Mouse (Mus musculus): ENCODE results near the gene Ell. TPM values are rescaled to one million over a fixed set of nuclear protein-coding genes. Genes with fewer than 3 reads are reported as not detected.

The Ell gene
- polyA plus RNA-seq, 1 experiment: 12.7 TPM

DNA sequence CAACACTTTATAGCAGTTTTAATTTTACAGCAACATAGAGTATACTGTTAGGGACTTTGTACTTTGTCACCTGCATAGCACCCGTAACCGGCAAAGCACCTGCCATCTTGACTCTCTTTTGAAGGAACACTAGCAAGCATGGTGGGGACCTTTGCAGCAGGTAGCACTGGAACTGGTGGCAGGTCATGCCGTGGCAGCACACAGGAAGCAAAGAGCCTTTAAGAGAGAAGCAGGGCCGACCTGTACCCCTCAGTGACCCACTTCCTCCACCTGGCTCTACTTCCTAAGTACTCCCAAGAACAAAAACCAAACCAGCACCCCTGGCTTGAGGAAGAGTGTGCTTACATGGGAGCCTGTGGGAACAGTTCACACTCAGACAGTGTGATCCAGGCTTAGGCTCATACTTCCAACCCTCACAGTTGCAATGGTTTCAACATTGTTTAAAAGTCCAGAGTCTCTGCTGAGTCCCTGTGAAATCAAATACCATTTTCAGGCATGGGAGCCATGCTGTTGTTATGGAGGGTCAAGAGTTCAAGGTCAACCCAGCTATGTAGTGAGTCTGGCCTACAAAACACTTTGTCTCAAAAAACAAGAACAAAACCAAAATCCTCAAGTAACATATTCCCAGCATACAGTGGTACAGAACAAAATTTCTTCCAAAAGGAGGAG lies 16.0 kb downstream of the Ell start:
- H3K79me2 ChIP-seq (ENCODE audit: control insufficient read depth, insufficient read depth): peaks cover 61% of the 10 kb centered on the region
- no peak overlapping the region for H3ac ChIP-seq (ENCODE audit: control insufficient read depth, insufficient read length)
- TF ChIP-seq E2F4 (IDR thresholded peaks at IDR 0.05; ENCODE audit: insufficient read depth): no peak
- TF ChIP-seq MYOG (IDR thresholded peaks at IDR 0.05; ENCODE audit: control insufficient read depth in 1 of 3, insufficient read depth in 1 of 3, insufficient read length in 2 of 3, low read depth in 2 of 3): no peak
- TF ChIP-seq SRF (IDR thresholded peaks at IDR 0.05; ENCODE audit: control insufficient read depth, insufficient read length, low read depth): no peak
- no peak for TF ChIP-seq REST (IDR thresholded peaks at IDR 0.05; ENCODE audit: insufficient read depth, insufficient read length)
- no peak for TF ChIP-seq TCF3 (IDR thresholded peaks at IDR 0.05; ENCODE audit: insufficient read length, low read depth)
- H3K4me2 ChIP-seq (ENCODE audit: low read depth): no peak overlapping the region
- no peaks in the 10 kb centered on the region for H3K27me3 ChIP-seq (ENCODE audit: control insufficient read depth, insufficient read depth, insufficient read length)
- H3K4me3 ChIP-seq: no peak overlapping the region
- no peaks in the 10 kb centered on the region for H3K36me3 ChIP-seq (ENCODE audit: control insufficient read depth, insufficient read depth)

DNA sequence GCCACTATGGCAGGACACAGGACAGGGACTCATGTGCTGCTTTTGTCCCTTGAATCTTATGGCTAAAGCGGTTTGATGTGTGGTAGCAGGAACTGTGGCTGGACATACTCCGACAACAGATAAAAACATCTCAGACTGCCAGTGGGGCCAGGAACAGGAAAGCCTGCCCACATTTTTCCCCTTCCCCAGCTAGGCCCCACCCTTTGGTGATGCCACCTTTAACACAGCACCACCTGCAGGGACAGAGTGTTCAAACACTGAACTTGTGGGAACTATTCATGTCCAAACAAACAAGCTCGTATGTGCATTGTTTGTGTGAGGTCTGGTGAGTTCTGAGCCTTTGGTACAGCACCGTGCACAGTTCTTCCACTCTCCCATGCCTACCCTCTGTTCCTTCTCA lies 19.1 kb downstream of the Ell start:
- no peaks in the 10 kb centered on the region for H3K27me3 ChIP-seq (ENCODE audit: control insufficient read depth, insufficient read depth, insufficient read length)
- H3K4me3 ChIP-seq: no peak overlapping the region
- no peak overlapping the region for H3ac ChIP-seq (ENCODE audit: control insufficient read depth, insufficient read length)

GRCm38 (mm10) chr8:70558983-70559382 lies 19.7 kb downstream of the Ell start:
- Histone ChIP-seq H3K4me3 (no peak overlapping the region), H3K4me2 (ENCODE audit: low read depth) (no peak overlapping the region), H3K79me2 (ENCODE audit: control insufficient read depth, insufficient read depth) (peaks cover 46% of the 10 kb centered on the region), H3K36me3 (ENCODE audit: control insufficient read depth, insufficient read depth) (no peaks in the 10 kb centered on the region), H3K27me3 (ENCODE audit: control insufficient read depth, insufficient read depth, insufficient read length) (no peaks in the 10 kb centered on the region), H3ac (ENCODE audit: control insufficient read depth, insufficient read length) (no peak overlapping the region)
- no peak for TF ChIP-seq E2F4 (IDR thresholded peaks at IDR 0.05; ENCODE audit: insufficient read depth)
- TF ChIP-seq POLR2A (IDR thresholded peaks at IDR 0.05; ENCODE audit: insufficient read length, low read depth): no peak
- no peak for TF ChIP-seq TCF12 (IDR thresholded peaks at IDR 0.05; ENCODE audit: insufficient read depth, poor library complexity, severe bottlenecking)
- TF ChIP-seq MYOG (IDR thresholded peaks at IDR 0.05; ENCODE audit: control insufficient read depth in 1 of 3, insufficient read depth in 1 of 3, insufficient read length in 2 of 3, low read depth in 2 of 3): no peak
- no peak for TF ChIP-seq POLR2AphosphoS2 (IDR thresholded peaks at IDR 0.05; ENCODE audit: insufficient read length, low read depth)
- no peak for TF ChIP-seq MAX (IDR thresholded peaks at IDR 0.05; ENCODE audit: low read depth)
- no peak for TF ChIP-seq REST (IDR thresholded peaks at IDR 0.05; ENCODE audit: insufficient read depth, insufficient read length)
- TF ChIP-seq MYOD1 (IDR thresholded peaks at IDR 0.05; ENCODE audit: control insufficient read depth in 1 of 3, insufficient read length in 2 of 3, low read depth in 2 of 3): no peak

More for the DNA sequence above, 19.1 kb downstream of the Ell start:
- Histone ChIP-seq H3K79me2 (ENCODE audit: control insufficient read depth, insufficient read depth) (peaks cover 46% of the 10 kb centered on the region), H3K4me2 (ENCODE audit: low read depth) (no peak overlapping the region), H3K36me3 (ENCODE audit: control insufficient read depth, insufficient read depth) (no peaks in the 10 kb centered on the region)
- TF ChIP-seq REST (IDR thresholded peaks at IDR 0.05; ENCODE audit: insufficient read depth, insufficient read length) (no peak), SRF (IDR thresholded peaks at IDR 0.05; ENCODE audit: control insufficient read depth, insufficient read length, low read depth) (no peak), USF1 (IDR thresholded peaks at IDR 0.05; ENCODE audit: low read depth) (no peak), E2F4 (IDR thresholded peaks at IDR 0.05; ENCODE audit: insufficient read depth) (no peak), TCF3 (IDR thresholded peaks at IDR 0.05; ENCODE audit: insufficient read length, low read depth) (no peak), POLR2A (IDR thresholded peaks at IDR 0.05; ENCODE audit: insufficient read length, low read depth) (no peak), POLR2AphosphoS2 (IDR thresholded peaks at IDR 0.05; ENCODE audit: insufficient read length, low read depth) (no peak), CEBPB (IDR thresholded peaks at IDR 0.05; ENCODE audit: insufficient read depth, poor library complexity, severe bottlenecking) (no peak), MYOD1 (IDR thresholded peaks at IDR 0.05; ENCODE audit: control insufficient read depth in 1 of 3, insufficient read length in 2 of 3, low read depth in 2 of 3) (no peak), TCF12 (IDR thresholded peaks at IDR 0.05; ENCODE audit: insufficient read depth, poor library complexity, severe bottlenecking) (no peak), MAX (IDR thresholded peaks at IDR 0.05; ENCODE audit: low read depth) (no peak)

DNA sequence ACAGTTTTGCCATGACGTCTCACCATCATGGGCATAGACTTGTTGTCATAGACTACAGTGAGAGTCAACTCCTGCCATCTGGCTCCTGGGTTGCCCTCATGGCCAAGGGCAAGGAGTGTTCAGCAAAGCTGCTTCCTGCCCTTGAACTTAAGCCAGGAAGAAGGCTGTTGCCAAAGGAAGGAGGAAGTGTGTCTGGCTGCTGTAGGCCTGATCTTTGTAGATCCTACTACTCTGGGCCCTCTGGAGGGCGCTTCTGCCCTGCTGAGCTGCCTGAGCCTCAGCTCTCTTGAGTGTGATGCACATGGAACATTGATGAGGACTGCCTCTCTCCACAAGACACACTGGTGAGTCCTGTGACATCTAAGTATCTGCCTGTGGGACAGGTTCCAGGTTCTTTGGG lies 20.8 kb downstream of the Ell start:
- Histone ChIP-seq H3K27me3 (ENCODE audit: control insufficient read depth, insufficient read depth, insufficient read length) (no peaks in the 10 kb centered on the region), H3K4me3 (no peak overlapping the region), H3K79me2 (ENCODE audit: control insufficient read depth, insufficient read depth) (peaks cover 41% of the 10 kb centered on the region), H3ac (ENCODE audit: control insufficient read depth, insufficient read length) (no peak overlapping the region), H3K4me2 (ENCODE audit: low read depth) (no peak overlapping the region), H3K36me3 (ENCODE audit: control insufficient read depth, insufficient read depth) (no peaks in the 10 kb centered on the region)
- TF ChIP-seq MYOD1 (IDR thresholded peaks at IDR 0.05; ENCODE audit: control insufficient read depth in 1 of 3, insufficient read length in 2 of 3, low read depth in 2 of 3): no peak
- TF ChIP-seq CEBPB (IDR thresholded peaks at IDR 0.05; ENCODE audit: insufficient read depth, poor library complexity, severe bottlenecking): no peak
- TF ChIP-seq TCF3 (IDR thresholded peaks at IDR 0.05; ENCODE audit: insufficient read length, low read depth): no peak
- TF ChIP-seq POLR2AphosphoS2 (IDR thresholded peaks at IDR 0.05; ENCODE audit: insufficient read length, low read depth): no peak
- TF ChIP-seq MYOG (IDR thresholded peaks at IDR 0.05; ENCODE audit: control insufficient read depth in 1 of 3, insufficient read depth in 1 of 3, insufficient read length in 2 of 3, low read depth in 2 of 3): no peak
- no peak for TF ChIP-seq REST (IDR thresholded peaks at IDR 0.05; ENCODE audit: insufficient read depth, insufficient read length)
- no peak for TF ChIP-seq POLR2A (IDR thresholded peaks at IDR 0.05; ENCODE audit: insufficient read length, low read depth)

- Histone ChIP-seq H3K36me3 (ENCODE audit: control insufficient read depth, insufficient read depth) (no peaks in the 10 kb centered on the region), H3K27me3 (ENCODE audit: control insufficient read depth, insufficient read depth, insufficient read length) (no peaks in the 10 kb centered on the region), H3K4me2 (ENCODE audit: low read depth) (no peak overlapping the region), H3K4me3 (no peak overlapping the region), H3ac (ENCODE audit: control insufficient read depth, insufficient read length) (no peak overlapping the region), H3K79me2 (ENCODE audit: control insufficient read depth, insufficient read depth) (peaks cover 37% of the 10 kb centered on the region)
- TF ChIP-seq E2F4 (IDR thresholded peaks at IDR 0.05; ENCODE audit: insufficient read depth): no peak
- TF ChIP-seq SRF (IDR thresholded peaks at IDR 0.05; ENCODE audit: control insufficient read depth, insufficient read length, low read depth): no peak
- TF ChIP-seq USF1 (IDR thresholded peaks at IDR 0.05; ENCODE audit: low read depth): no peak
- no peak for TF ChIP-seq MYOG (IDR thresholded peaks at IDR 0.05; ENCODE audit: control insufficient read depth in 1 of 3, insufficient read depth in 1 of 3, insufficient read length in 2 of 3, low read depth in 2 of 3)
- no peak for TF ChIP-seq REST (IDR thresholded peaks at IDR 0.05; ENCODE audit: insufficient read depth, insufficient read length)
- TF ChIP-seq TCF3 (IDR thresholded peaks at IDR 0.05; ENCODE audit: insufficient read length, low read depth): no peak
- no peak for TF ChIP-seq POLR2A (IDR thresholded peaks at IDR 0.05; ENCODE audit: insufficient read length, low read depth)
- TF ChIP-seq POLR2AphosphoS2 (IDR thresholded peaks at IDR 0.05; ENCODE audit: insufficient read length, low read depth): no peak
- no peak for TF ChIP-seq TCF12 (IDR thresholded peaks at IDR 0.05; ENCODE audit: insufficient read depth, poor library complexity, severe bottlenecking)
- TF ChIP-seq MYOD1 (IDR thresholded peaks at IDR 0.05; ENCODE audit: control insufficient read depth in 1 of 3, insufficient read length in 2 of 3, low read depth in 2 of 3): no peak
- TF ChIP-seq CEBPB (IDR thresholded peaks at IDR 0.05; ENCODE audit: insufficient read depth, poor library complexity, severe bottlenecking): no peak
- TF ChIP-seq MAX (IDR thresholded peaks at IDR 0.05; ENCODE audit: low read depth): no peak
These were observed 21.3 kb downstream of the Ell start for GRCm38 (mm10) chr8:70560564-70560963.
